Mouse (Mus musculus) stomach, postnatal 0 days (tissue): Measurements from ENCODE around the gene Asb13.

Experiments used
- CTCF ChIP-seq: IDR thresholded peaks from 2 replicates; pipeline ENCODE4 v1.5.1; 2016; ENCODE audit warnings: antibody characterized with exemption, low read depth, mild to moderate bottlenecking, moderate library complexity
- EP300 ChIP-seq: optimal IDR thresholded peaks from 2 replicates; pipeline ENCODE3; 2016; ENCODE audit warnings: antibody characterized with exemption

GRCm38 (mm10) chr13:3610118-3610794, 23.6 kb upstream of the Asb13 start:
- TF ChIP-seq CTCF (no peak), EP300 (no peak)
